ENCODE assay signal across 20 mouse cellular contexts in genomic region chr8:126531459-126531858, GRCm38 (mm10). TPM values are rescaled to one million over a fixed set of nuclear protein-coding genes. Genes with fewer than 3 reads are reported as not detected.
DNase-seq lines count a peak whose midpoint lies in the region; ATAC-seq and TF ChIP-seq lines count a peak whose summit lies in the region.
"Had no signal": no experiment of that assay in that cellular context is flagged by ENCODE, and none has a peak within 500 bp of the region (broad histone marks: within the 10 kb centered on the region; RNA-seq: fewer than 3 reads in every experiment).

No protein-coding gene starts in this region.

- H3K36me3 ChIP-seq in heart, embryonic 15.5 days = no peaks in the 10 kb centered on the region
- H3K36me3 ChIP-seq: G1E; hindbrain, embryonic 13.5 days; intestine, embryonic 15.5 days; limb, embryonic 10.5 days had no signal

- no peaks in the 10 kb centered on the region for H3K9me3 ChIP-seq in heart, embryonic 15.5 days (replicated peaks)
- H3K9me3 ChIP-seq: G1E; hindbrain, embryonic 13.5 days; intestine, embryonic 15.5 days; limb, embryonic 10.5 days had no signal

- 42% methylated on average over 7 of the region's 7 CpGs for WGBS in heart, embryonic 15.5 days

- no peak overlapping the region for H3K4me2 ChIP-seq in heart, embryonic 15.5 days
- H3K4me2 ChIP-seq: hindbrain, embryonic 13.5 days; intestine, embryonic 15.5 days; liver, embryonic 11.5 days; midbrain, embryonic 11.5 days had no signal

- DNase-seq in heart, adult 11 months = peak; percentile 94
- no peak for DNase-seq in heart, adult 8-10 months (ENCODE audit: low spot score)
- peak; percentile 64 for DNase-seq in urinary bladder, postnatal 14 days (ENCODE audit: low spot score)
- no peak for DNase-seq in urinary bladder, postnatal 25 days (ENCODE audit: low spot score)
- DNase-seq in kidney, postnatal 36 days = no peak
- DNase-seq in layer of hippocampus, adult 2 months (ENCODE audit: low spot score in 2 of 2) = no peak
- DNase-seq: lung, adult 2 months; thymus, postnatal 4 days had no signal

- ATAC-seq in heart, embryonic 15.5 days (replicated peaks; ENCODE audit: insufficient number of reproducible peaks, insufficient read depth, low FRiP score, low read depth) = no peak
- ATAC-seq: CD4-positive, CD25-positive, alpha-beta regulatory T cell, adult 4 months; forebrain, embryonic 14.5 days; intestine, embryonic 15.5 days had no signal

- peaks cover 64% of the 10 kb centered on the region for H3K4me1 ChIP-seq in heart, embryonic 15.5 days (replicated peaks)

- no peak overlapping the region for H3K4me3 ChIP-seq in heart, embryonic 15.5 days
- no peak overlapping the region for H3K4me3 ChIP-seq in layer of hippocampus, adult 2 months
- H3K4me3 ChIP-seq: hindbrain, embryonic 13.5 days; intestine, embryonic 15.5 days; left cerebral cortex, adult 2 months; limb, embryonic 10.5 days had no signal

- H3K27me3 ChIP-seq in heart, embryonic 15.5 days = no peaks in the 10 kb centered on the region
- H3K27me3 ChIP-seq: intestine, embryonic 15.5 days had no signal

- no peak overlapping the region for H3K9ac ChIP-seq in heart, embryonic 15.5 days
- H3K9ac ChIP-seq: hindbrain, embryonic 13.5 days; intestine, embryonic 15.5 days had no signal

- H3K27ac ChIP-seq in heart, embryonic 15.5 days = peak overlapping the region; percentile 61
- H3K27ac ChIP-seq in layer of hippocampus, adult 2 months = no peak overlapping the region
- H3K27ac ChIP-seq: hindbrain, embryonic 13.5 days; intestine, embryonic 15.5 days; kidney, postnatal 0 days; left cerebral cortex, adult 2 months; limb, embryonic 10.5 days; macrophage had no signal

- TF ChIP-seq CTCF in layer of hippocampus, adult 2 months (conservative IDR thresholded peaks at IDR 0.05) = no peak

RNA-seq across cellular contexts. Expression of gene Tarbp1, which starts 56.6 kb away (rescaled TPM):
- total RNA-seq in heart, adult 8-10 months (2022) = 1 to 10 TPM; 2.9 to 4.9 (median 3.5) TPM
- 1.0 and 1.9 TPM in 2 replicates for polyA plus RNA-seq in heart, embryonic 15.5 days (2015; fragmentation: Nextera tagmentation; extraction: Ambion mirVana)
- total RNA-seq in layer of hippocampus, adult 2 months (2021) = 1 to 10 TPM; 4.6 to 4.9 TPM

Comparison
In these comparisons a context has a peak if more than half of its experiments do, and no peak if none do; other contexts are left out.
1. DNase-seq: peak in heart, adult 11 months (single experiment) and urinary bladder, postnatal 14 days (single experiment); none in heart, adult 8-10 months (single experiment), urinary bladder, postnatal 25 days (single experiment), kidney, postnatal 36 days (0 of 2) and layer of hippocampus, adult 2 months (0 of 2).